Mouse (Mus musculus): ENCODE measurements around the gene Alyref. TPM values are rescaled to one million over a fixed set of nuclear protein-coding genes. Genes with fewer than 3 reads are reported as not detected.
A peak's percentile ranks its signal among the peaks of the same experiment; 100 is the strongest.

Alyref gene
- polyA plus RNA-seq, 1 experiment from 2014 or later = 19.6 TPM

DNA sequence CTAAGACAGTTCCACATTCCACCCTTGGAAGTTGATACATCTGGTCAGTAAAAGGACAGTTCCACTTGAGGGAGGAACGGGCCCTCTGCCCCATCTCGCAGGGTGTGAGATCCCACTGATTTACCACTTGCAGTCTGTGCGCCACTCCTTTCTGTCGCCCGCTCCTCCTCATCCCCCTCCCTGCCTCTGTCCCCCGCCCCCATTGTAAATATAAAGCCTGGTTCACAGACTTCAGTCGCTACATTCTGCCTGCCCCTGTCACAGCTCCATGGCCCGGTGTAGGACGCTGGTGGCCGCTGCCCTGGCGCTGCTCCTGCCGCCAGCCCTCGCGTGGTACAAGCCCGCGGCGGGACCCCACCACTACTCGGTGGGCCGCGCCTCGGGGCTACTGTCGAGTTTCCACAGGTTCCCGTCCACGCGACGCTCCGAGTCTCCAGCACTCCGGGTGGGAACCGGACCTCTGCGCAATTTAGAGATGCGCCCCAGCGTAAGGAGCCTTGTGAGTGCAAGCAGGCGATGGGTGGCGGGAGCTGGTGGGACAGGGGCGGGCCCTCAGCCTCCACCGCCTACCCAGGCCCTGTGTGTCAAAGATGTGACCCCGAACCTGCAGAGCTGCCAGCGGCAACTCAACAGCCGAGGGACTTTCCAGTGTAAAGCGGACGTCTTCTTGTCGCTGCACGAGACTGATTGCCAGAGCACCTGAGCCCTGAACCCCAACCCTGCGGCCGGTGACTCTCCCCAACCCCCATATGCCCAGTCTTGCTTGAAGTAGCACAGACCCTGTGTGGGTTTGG, 10.3 kb upstream of the Alyref start, which contains the start of gene Npb:
Npb (plus strand) TSS at position 237 of the 794 bp plus-strand sequence.
- ATAC-seq = peak; percentile 21; the same call in 1 of the 2 replicates
- Histone ChIP-seq H3K36me3 (ENCODE audit: control insufficient read depth, insufficient read depth, low read length) (peaks cover 25% of the 10 kb centered on the region), H3K9me3 (ENCODE audit: control insufficient read depth, low read length) (no peaks in the 10 kb centered on the region), H3K9ac (ENCODE audit: low read depth, low read length) (peak within 1 kb of the TSS; percentile 66), H3K4me1 (ENCODE audit: control insufficient read depth, insufficient read depth, low read length) (peaks cover 20% of the 10 kb centered on the region), H3K4me3 (ENCODE audit: low read length) (peak within 1 kb of the TSS; percentile 29), H3K27ac (ENCODE audit: low read length) (no peak within 1 kb of the TSS), H3K27me3 (replicated peaks; ENCODE audit: control insufficient read depth, insufficient read depth, low read length) (no peaks in the 10 kb centered on the region), H3K4me2 (ENCODE audit: low read depth, low read length) (peak within 1 kb of the TSS; percentile 55)
- WGBS = 7% methylated on average over 45 of the region's 45 CpGs

DNA sequence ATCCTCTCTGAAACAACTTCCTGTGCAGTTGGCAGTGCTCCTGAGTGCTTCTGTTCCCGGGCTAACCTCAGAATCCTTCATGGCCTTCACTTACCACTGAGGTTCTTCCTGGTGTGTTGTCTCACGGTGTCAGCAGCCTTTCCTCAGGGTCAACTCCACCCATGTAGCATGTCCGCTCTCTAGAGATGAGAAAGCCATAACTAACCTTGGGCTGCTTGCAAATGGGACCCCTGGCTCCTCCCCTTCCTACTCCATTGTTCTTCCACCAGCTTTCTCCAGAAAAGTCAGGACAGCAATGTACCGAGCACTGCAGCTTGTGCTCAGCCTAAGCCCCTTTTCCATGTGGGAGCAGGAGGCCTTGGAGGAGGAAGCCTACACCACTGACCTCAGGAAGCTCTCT, 8.6 kb upstream of the Alyref start:
- H3K9ac ChIP-seq (ENCODE audit: low read depth, low read length) = no peak overlapping the region
- H3K4me3 ChIP-seq (ENCODE audit: low read length) = no peak overlapping the region
- H3K9me3 ChIP-seq (ENCODE audit: control insufficient read depth, low read length) = no peaks in the 10 kb centered on the region
- WGBS = 69% methylated on average over 4 of the region's 4 CpGs
- no peak for ATAC-seq
- no peaks in the 10 kb centered on the region for H3K27me3 ChIP-seq (replicated peaks; ENCODE audit: control insufficient read depth, insufficient read depth, low read length)
- no peak overlapping the region for H3K27ac ChIP-seq (ENCODE audit: low read length)
- H3K4me2 ChIP-seq (ENCODE audit: low read depth, low read length) = no peak overlapping the region
- peaks cover 11% of the 10 kb centered on the region for H3K36me3 ChIP-seq (ENCODE audit: control insufficient read depth, insufficient read depth, low read length)
- H3K4me1 ChIP-seq (ENCODE audit: control insufficient read depth, insufficient read depth, low read length) = peaks cover 20% of the 10 kb centered on the region

DNA sequence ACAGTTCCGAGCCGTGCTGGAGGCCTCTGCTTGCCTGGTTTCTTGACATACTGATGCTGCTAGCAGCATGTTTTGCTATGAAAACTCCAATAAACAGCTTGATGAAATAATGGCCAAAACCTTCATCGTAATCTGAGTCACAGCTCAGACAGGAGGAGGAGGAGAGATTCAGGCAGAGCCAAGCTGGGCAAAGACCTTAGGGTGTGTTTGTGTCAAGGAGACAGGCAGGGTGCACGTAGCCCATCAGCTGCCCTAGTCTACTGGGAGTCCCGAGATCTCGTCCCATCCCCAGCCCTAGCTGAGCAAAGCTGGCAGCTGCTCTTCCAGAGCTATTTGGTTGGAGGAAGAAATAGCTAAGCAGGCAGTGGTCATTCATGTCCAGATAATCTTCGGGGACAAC, 7.5 kb upstream of the Alyref start:
- H3K36me3 ChIP-seq (ENCODE audit: control insufficient read depth, insufficient read depth, low read length) = peaks cover 2% of the 10 kb centered on the region
- WGBS = 94% methylated on average over 7 of the region's 7 CpGs
- H3K4me3 ChIP-seq (ENCODE audit: low read length) = no peak overlapping the region
- no peak for ATAC-seq
- H3K27me3 ChIP-seq (replicated peaks; ENCODE audit: control insufficient read depth, insufficient read depth, low read length) = no peaks in the 10 kb centered on the region
- no peak overlapping the region for H3K9ac ChIP-seq (ENCODE audit: low read depth, low read length)
- H3K4me2 ChIP-seq (ENCODE audit: low read depth, low read length) = no peak overlapping the region
- no peaks in the 10 kb centered on the region for H3K9me3 ChIP-seq (ENCODE audit: control insufficient read depth, low read length)
- no peak overlapping the region for H3K27ac ChIP-seq (ENCODE audit: low read length)
- peaks cover 20% of the 10 kb centered on the region for H3K4me1 ChIP-seq (ENCODE audit: control insufficient read depth, insufficient read depth, low read length)

DNA sequence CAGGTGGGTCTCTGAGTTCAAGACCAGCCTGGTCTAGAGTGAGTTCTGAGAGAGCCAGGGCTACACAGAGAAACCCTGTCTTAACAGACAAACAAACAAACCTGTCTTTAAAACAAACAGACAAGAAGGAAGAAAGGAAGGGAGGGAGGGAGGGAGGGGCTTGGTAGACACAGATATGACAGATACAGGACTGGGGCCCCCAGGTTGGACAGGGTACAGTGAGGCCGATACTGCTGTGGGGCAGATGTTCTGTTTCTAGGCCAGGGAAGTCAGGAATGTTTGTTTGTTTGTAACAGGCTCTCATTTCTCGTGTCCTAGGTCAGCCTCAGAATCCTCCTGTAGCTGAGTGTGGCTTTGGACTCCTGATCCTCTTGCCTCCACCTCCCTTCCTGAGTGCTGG, 5.4 kb upstream of the Alyref start:
- peaks cover 2% of the 10 kb centered on the region; the same call in 1 of the 2 replicates for H3K36me3 ChIP-seq (ENCODE audit: control insufficient read depth, insufficient read depth, low read length)
- 75% methylated on average over 2 of the region's 2 CpGs for WGBS
- ATAC-seq = no peak

DNA sequence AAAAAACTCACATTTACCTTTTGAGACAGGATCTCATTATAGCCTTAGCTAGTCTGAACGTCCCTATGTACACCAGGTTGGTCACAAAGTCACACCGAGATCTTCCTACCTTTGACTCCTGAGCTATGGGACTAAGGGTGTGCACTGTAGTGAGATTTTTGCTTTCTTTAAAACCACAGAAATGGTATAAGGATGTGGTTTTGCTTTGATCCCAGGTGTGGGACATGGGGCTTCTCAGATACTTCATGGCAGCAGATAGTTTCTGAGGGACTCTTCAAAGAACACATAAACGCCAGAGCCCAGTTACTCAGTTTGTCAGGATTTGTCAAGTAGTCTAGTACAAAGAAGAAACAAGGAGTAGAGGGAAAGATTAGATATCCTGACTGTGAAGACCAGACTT, 2.6 kb upstream of the Alyref start:
- 93% methylated on average over 3 of the region's 3 CpGs for WGBS
- Histone ChIP-seq H3K36me3 (ENCODE audit: control insufficient read depth, insufficient read depth, low read length) (peaks cover 9% of the 10 kb centered on the region; the same call in 1 of the 2 replicates), H3K4me1 (ENCODE audit: control insufficient read depth, insufficient read depth, low read length) (peaks cover 24% of the 10 kb centered on the region), H3K27me3 (replicated peaks; ENCODE audit: control insufficient read depth, insufficient read depth, low read length) (no peaks in the 10 kb centered on the region), H3K27ac (ENCODE audit: low read length) (no peak overlapping the region), H3K9me3 (ENCODE audit: control insufficient read depth, low read length) (no peaks in the 10 kb centered on the region), H3K4me2 (ENCODE audit: low read depth, low read length) (no peak overlapping the region), H3K4me3 (ENCODE audit: low read length) (no peak overlapping the region), H3K9ac (ENCODE audit: low read depth, low read length) (no peak overlapping the region)
- no peak for ATAC-seq

More for the DNA sequence above, 5.4 kb upstream of the Alyref start:
- Histone ChIP-seq H3K9ac (ENCODE audit: low read depth, low read length) (no peak overlapping the region), H3K4me1 (ENCODE audit: control insufficient read depth, insufficient read depth, low read length) (peaks cover 19% of the 10 kb centered on the region), H3K4me2 (ENCODE audit: low read depth, low read length) (no peak overlapping the region), H3K4me3 (ENCODE audit: low read length) (no peak overlapping the region), H3K27ac (ENCODE audit: low read length) (no peak overlapping the region), H3K27me3 (replicated peaks; ENCODE audit: control insufficient read depth, insufficient read depth, low read length) (no peaks in the 10 kb centered on the region), H3K9me3 (ENCODE audit: control insufficient read depth, low read length) (no peaks in the 10 kb centered on the region)

GRCm38 (mm10) chr11:120598990-120599549, 905 bp upstream of the Alyref start:
- Histone ChIP-seq H3K9ac (ENCODE audit: low read depth, low read length) (peak overlapping the region; percentile 99), H3K4me3 (ENCODE audit: low read length) (peak overlapping the region; percentile 94), H3K4me2 (ENCODE audit: low read depth, low read length) (peak overlapping the region; percentile 92), H3K27ac (ENCODE audit: low read length) (peak overlapping the region; percentile 77), H3K4me1 (ENCODE audit: control insufficient read depth, insufficient read depth, low read length) (peaks cover 24% of the 10 kb centered on the region), H3K27me3 (replicated peaks; ENCODE audit: control insufficient read depth, insufficient read depth, low read length) (no peaks in the 10 kb centered on the region), H3K9me3 (ENCODE audit: control insufficient read depth, low read length) (no peaks in the 10 kb centered on the region), H3K36me3 (ENCODE audit: control insufficient read depth, insufficient read depth, low read length) (peaks cover 20% of the 10 kb centered on the region)
- WGBS = 48% methylated on average over 17 of the region's 17 CpGs
- ATAC-seq = no peak

DNA sequence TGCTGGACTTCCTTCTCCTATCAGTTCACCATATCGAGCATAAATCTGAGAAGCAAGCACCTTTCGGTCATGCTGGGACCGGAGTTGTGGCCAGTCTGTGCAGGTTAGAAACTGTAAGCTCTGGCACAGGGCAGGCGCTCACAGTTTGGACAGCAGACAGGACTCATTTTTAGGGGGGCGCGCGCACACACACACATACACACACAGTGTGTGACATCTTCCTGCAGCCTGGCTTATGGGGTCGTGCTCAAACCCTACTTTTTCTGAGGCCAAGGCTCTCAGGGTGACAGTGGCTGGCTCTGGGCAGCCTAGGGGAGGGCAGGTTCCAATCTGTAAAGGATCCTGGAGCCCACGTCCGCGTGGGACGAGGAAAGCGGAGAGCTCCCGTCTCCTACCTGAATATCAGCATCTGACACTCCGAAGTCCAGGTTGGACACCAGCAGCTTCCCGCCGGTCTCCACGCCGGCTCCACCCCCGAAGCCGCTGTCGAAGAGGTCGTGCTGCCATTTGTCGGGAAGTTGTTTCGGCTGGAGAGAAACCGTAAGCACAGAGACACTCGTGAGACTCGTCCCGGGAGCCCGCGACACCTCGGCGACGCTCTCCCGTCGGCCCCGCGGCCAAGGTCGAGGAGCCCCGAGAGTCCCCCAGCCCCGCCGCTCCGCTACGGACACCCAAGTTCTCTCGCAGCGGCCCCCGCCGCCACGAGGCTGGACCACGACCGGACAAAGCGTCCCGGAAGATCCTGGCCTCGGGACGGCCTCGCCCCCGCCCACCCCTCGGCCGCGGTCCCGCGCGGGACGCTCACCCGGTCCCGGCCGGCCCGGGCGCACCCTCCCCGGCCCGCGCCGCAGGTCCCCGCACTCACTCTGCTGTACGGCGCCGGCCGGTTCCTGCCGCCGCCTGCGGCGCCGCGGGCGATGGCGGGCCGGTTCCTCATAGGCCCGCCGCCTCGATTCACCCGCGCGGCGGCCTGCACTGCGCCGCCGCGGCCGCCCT, 627 bp downstream of the Alyref start:
- Histone ChIP-seq H3K4me1 (ENCODE audit: control insufficient read depth, insufficient read depth, low read length) (peaks cover 24% of the 10 kb centered on the region), H3K27me3 (replicated peaks; ENCODE audit: control insufficient read depth, insufficient read depth, low read length) (no peaks in the 10 kb centered on the region), H3K36me3 (ENCODE audit: control insufficient read depth, insufficient read depth, low read length) (peaks cover 27% of the 10 kb centered on the region), H3K4me3 (ENCODE audit: low read length) (peak overlapping the region; percentile 94), H3K9ac (ENCODE audit: low read depth, low read length) (peak overlapping the region; percentile 99), H3K4me2 (ENCODE audit: low read depth, low read length) (peak overlapping the region; percentile 85), H3K27ac (ENCODE audit: low read length) (peak overlapping the region; percentile 89), H3K9me3 (ENCODE audit: control insufficient read depth, low read length) (no peaks in the 10 kb centered on the region)
- 4% methylated on average over 78 of the region's 99 CpGs for WGBS
- peak; percentile 59 for ATAC-seq

DNA sequence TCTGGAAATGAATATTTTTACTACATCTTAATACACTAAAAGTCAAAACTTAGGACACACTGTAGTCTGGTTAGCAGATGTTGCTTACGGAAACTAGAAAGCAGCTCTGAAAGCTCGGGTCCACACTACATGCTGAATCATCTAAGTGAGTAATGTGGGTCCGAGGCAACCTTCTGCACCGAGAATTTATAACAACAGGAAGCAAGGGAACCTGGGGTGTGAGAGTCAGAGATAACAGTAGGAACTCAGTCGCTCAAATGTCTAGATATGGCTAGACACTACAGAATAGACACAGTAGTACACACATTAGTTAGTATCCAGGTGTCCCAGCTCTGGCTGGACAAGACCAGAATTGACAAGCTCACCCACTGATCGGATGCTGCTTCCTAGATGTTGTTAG, 9.6 kb downstream of the Alyref start:
- Histone ChIP-seq H3K27me3 (replicated peaks; ENCODE audit: control insufficient read depth, insufficient read depth, low read length) (no peaks in the 10 kb centered on the region), H3K4me2 (ENCODE audit: low read depth, low read length) (no peak overlapping the region), H3K36me3 (ENCODE audit: control insufficient read depth, insufficient read depth, low read length) (peaks cover 17% of the 10 kb centered on the region), H3K4me1 (ENCODE audit: control insufficient read depth, insufficient read depth, low read length) (no peaks in the 10 kb centered on the region), H3K9ac (ENCODE audit: low read depth, low read length) (no peak overlapping the region), H3K27ac (ENCODE audit: low read length) (no peak overlapping the region), H3K4me3 (ENCODE audit: low read length) (no peak overlapping the region), H3K9me3 (ENCODE audit: control insufficient read depth, low read length) (no peaks in the 10 kb centered on the region)
- no peak for ATAC-seq
- 89% methylated on average over 6 of the region's 6 CpGs for WGBS

- no peak for ATAC-seq
- H3K4me3 ChIP-seq (ENCODE audit: low read length) = no peak overlapping the region
- H3K9ac ChIP-seq (ENCODE audit: low read depth, low read length) = no peak overlapping the region
- H3K27me3 ChIP-seq (replicated peaks; ENCODE audit: control insufficient read depth, insufficient read depth, low read length) = no peaks in the 10 kb centered on the region
- peaks cover 18% of the 10 kb centered on the region for H3K4me1 ChIP-seq (ENCODE audit: control insufficient read depth, insufficient read depth, low read length)
- H3K27ac ChIP-seq (ENCODE audit: low read length) = no peak overlapping the region
- WGBS = 97% methylated on average over 1 of the region's 1 CpGs
- peaks cover 15% of the 10 kb centered on the region for H3K36me3 ChIP-seq (ENCODE audit: control insufficient read depth, insufficient read depth, low read length)
- H3K9me3 ChIP-seq (ENCODE audit: control insufficient read depth, low read length) = no peaks in the 10 kb centered on the region
- no peak overlapping the region for H3K4me2 ChIP-seq (ENCODE audit: low read depth, low read length)
Observed at GRCm38 (mm10) chr11:120583937-120584336, 14.2 kb downstream of the Alyref start.
